Mouse (Mus musculus): ENCODE data around the gene Slc4a7.

DNA sequence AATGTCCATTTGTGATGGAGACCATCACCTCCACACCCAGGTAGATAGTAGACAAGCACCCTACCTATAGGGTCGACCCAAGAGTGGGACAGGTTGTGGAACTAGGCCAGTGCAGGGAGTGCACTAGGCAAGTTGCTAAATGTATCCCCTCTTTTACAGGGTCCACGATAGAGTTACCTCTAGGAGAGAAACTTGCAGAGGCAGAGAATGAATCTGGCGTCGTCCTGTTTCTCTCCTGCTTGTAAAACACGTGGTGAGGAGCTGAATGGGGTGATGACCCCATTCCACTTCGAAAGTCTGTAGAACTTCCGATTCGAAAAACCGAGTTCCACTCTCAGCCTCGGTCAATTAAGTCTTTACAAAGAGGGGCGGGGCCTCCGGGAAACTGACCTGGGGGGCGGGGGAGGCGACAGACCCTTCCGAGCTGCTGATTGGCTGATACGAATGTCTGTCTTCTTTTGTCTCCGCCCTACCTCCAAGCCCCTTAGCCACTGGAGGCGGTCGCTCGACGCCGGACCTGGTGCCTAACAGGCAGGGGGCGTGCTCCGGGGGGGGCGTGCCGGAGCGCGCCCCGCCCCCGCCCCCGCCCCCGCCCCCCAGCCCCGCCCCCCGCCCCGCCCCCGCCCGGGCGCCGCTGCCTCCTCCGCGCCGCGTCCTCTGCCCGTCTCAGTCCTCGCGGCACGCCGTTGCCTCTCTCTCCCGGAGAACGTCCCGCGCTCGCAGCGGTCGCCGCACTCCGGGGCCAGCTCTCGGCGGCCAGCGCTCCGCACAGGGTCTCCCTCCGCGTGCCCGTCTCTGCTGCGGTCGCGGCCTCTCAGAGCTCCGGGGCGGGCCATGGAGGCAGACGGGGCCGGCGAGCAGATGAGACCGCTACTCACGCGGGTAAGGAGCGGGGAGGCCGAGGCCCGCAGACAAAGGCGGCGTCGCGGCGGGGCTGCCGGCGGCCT lies 593 bp downstream of the Slc4a7 start:
- TF ChIP-seq USF1 (IDR thresholded peaks at IDR 0.05; ENCODE audit: low read depth) (no peak), POLR2A (IDR thresholded peaks at IDR 0.05; ENCODE audit: insufficient read length, low read depth) (peak; percentile 97), MAX (IDR thresholded peaks at IDR 0.05; ENCODE audit: low read depth) (peak; percentile 49), MYOG (IDR thresholded peaks at IDR 0.05; ENCODE audit: control insufficient read depth in 1 of 3, insufficient read depth in 1 of 3, insufficient read length in 2 of 3, low read depth in 2 of 3) (peak in 1 of 3 experiments; percentile 29), CEBPB (IDR thresholded peaks at IDR 0.05; ENCODE audit: insufficient read depth, poor library complexity, severe bottlenecking) (no peak), MYOD1 (IDR thresholded peaks at IDR 0.05; ENCODE audit: control insufficient read depth in 1 of 3, insufficient read length in 2 of 3, low read depth in 2 of 3) (no peak), POLR2AphosphoS2 (IDR thresholded peaks at IDR 0.05; ENCODE audit: insufficient read length, low read depth) (peak; percentile 99), E2F4 (IDR thresholded peaks at IDR 0.05; ENCODE audit: insufficient read depth) (no peak), TCF12 (IDR thresholded peaks at IDR 0.05; ENCODE audit: insufficient read depth, poor library complexity, severe bottlenecking) (no peak), TCF3 (IDR thresholded peaks at IDR 0.05; ENCODE audit: insufficient read length, low read depth) (peak; percentile 28), SRF (IDR thresholded peaks at IDR 0.05; ENCODE audit: control insufficient read depth, insufficient read length, low read depth) (no peak), REST (IDR thresholded peaks at IDR 0.05; ENCODE audit: insufficient read depth, insufficient read length) (peak; percentile 57)

Measured in myocyte (in vitro differentiated cells).